Mouse (Mus musculus) neural tube, embryonic 11.5 days (tissue): ENCODE measurements around the gene Wfikkn2. TPM values are rescaled to one million over a fixed set of nuclear protein-coding genes. Genes with fewer than 3 reads are reported as not detected.

ENCODE experiments used
- ATAC-seq: fragments of 200-750 bp; cut with Nextera tagmentation; 2 replicates; pipeline ENCODE4 v1.8.0; 2017; ENCODE audit warnings: moderate number of reproducible peaks, mild to moderate bottlenecking, moderate TSS enrichment, moderate library complexity; ENCODE audit not compliant: insufficient read depth, low FRiP score, low TSS enrichment
- DNase-seq: peaks from one replicate; pipeline ENCODE4 v3.0.0-alpha.2; 2015; ENCODE audit warnings: low spot score
- H3K27ac ChIP-seq: fragments of 300-500 bp; sonication (generic); 2 replicates; pipeline ENCODE4 v1.5.1; 2014; ENCODE audit warnings: low read depth, mild to moderate bottlenecking, low read length
- H3K27me3 ChIP-seq: fragments of 300-500 bp; sonication (generic); 2 replicates; pipeline ENCODE4 v1.6.1; 2014; ENCODE audit warnings: mild to moderate bottlenecking, low read length, mixed read lengths; ENCODE audit not compliant: control insufficient read depth, insufficient read depth
- H3K36me3 ChIP-seq: fragments of 300-500 bp; sonication (generic); 2 replicates; pipeline ENCODE4 v1.6.1; 2014; ENCODE audit warnings: mild to moderate bottlenecking, low read length, moderate library complexity, mixed read lengths; ENCODE audit not compliant: control insufficient read depth, insufficient read depth
- H3K4me1 ChIP-seq: fragments of 300-500 bp; sonication (generic); 2 replicates; pipeline ENCODE4 v1.6.1; 2014; ENCODE audit warnings: low read length, mixed read lengths; ENCODE audit not compliant: control insufficient read depth, insufficient read depth
- H3K4me2 ChIP-seq: fragments of 300-500 bp; sonication (generic); 2 replicates; pipeline ENCODE4 v1.6.1; 2014; ENCODE audit warnings: low read depth, mild to moderate bottlenecking, moderate library complexity
- H3K4me3 ChIP-seq: fragments of 300-500 bp; sonication (generic); 2 replicates; pipeline ENCODE4 v1.5.1; 2014; ENCODE audit warnings: low read depth, low read length
- H3K9ac ChIP-seq: fragments of 300-500 bp; sonication (generic); 2 replicates; pipeline ENCODE4 v1.6.1; 2014; ENCODE audit warnings: mild to moderate bottlenecking, low read length
- H3K9me3 ChIP-seq: fragments of 300-500 bp; sonication (generic); 2 replicates; pipeline ENCODE4 v1.6.1; 2016; ENCODE audit warnings: low read length; ENCODE audit not compliant: control insufficient read depth
- WGBS: fragments of 180-500 bp; shearing (Covaris S2); extraction: QIAGEN DNeasy Blood & Tissue Kit; methylation state at CpG from one replicate; pipeline ENCODE4 v1.1.7; 2014; 5-methylcytosine and 5-hydroxymethylcytosine counted together
- polyA plus RNA-seq: library from polyadenylated mRNA; unstranded; fragments of >200 nt; fragmentation: Nextera tagmentation; extraction: Ambion mirVana; gene quantifications from 2 replicates; pipeline ENCODE4 v1.2.1, GENCODE M21; 2014

The Wfikkn2 gene
- polyA plus RNA-seq, 1 experiment from 2014 or later, result 1.2 TPM

- no peaks in the 10 kb centered on the region for H3K27me3 ChIP-seq
- no peaks in the 10 kb centered on the region for H3K4me1 ChIP-seq
- H3K4me3 ChIP-seq, result no peak overlapping the region
- no peak for ATAC-seq
- WGBS, result 73% methylated on average over 2 of the region's 2 CpGs
- H3K36me3 ChIP-seq, result no peaks in the 10 kb centered on the region
- no peak overlapping the region for H3K9ac ChIP-seq
- no peak for DNase-seq
- H3K27ac ChIP-seq, result no peak overlapping the region
- no peaks in the 10 kb centered on the region for H3K9me3 ChIP-seq
- H3K4me2 ChIP-seq, result no peak overlapping the region
Measured at GRCm38 (mm10) chr11:94193109-94193508, 52.7 kb downstream of the Wfikkn2 start.

DNA sequence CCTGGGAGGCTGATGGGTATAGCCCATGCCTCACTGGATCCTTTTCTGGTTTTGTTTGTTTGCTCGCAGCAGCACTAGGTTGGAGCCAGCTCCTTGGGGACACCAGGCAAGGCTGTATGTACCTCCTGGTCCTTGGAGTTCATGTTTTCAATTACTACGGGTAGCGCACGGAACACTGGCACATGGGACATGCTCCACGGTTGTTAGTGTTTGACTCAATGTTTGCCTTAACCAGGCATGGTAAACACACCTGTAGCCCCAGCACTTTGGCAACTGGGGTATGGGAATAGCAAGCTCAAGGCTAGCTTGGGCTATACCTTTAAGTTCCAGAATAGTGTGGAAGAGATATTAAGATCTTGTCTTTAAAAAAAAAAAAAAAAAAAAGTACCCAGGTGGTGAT, 55.1 kb downstream of the Wfikkn2 start:
- no peak for ATAC-seq
- no peak overlapping the region for H3K27ac ChIP-seq
- WGBS, result 94% methylated on average over 5 of the region's 5 CpGs

DNA sequence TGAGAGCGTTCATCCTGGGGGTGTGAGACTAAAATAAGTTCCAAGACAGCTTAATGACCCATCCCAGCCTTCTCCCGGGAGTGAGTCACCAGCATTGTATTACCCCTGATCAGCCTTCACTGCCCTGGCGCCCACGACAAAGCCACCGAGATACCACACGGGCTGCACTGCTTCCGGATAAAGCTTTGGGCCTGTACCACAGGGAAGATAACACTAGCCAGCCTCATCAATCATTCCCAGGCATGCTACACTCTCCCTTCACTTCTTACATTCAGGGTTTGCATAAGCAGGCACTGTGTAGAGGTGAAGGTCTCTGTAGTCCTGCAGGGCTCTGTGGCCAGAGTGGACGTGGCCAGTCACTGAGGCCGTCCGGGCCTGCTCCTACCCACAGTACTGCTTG, 56.2 kb downstream of the Wfikkn2 start:
- no peaks in the 10 kb centered on the region for H3K36me3 ChIP-seq
- WGBS, result 62% methylated on average over 10 of the region's 10 CpGs

More for the DNA sequence above, 55.1 kb downstream of the Wfikkn2 start:
- Histone ChIP-seq H3K4me3 (no peak overlapping the region), H3K4me2 (no peak overlapping the region), H3K9ac (no peak overlapping the region), H3K4me1 (no peaks in the 10 kb centered on the region), H3K9me3 (no peaks in the 10 kb centered on the region), H3K36me3 (no peaks in the 10 kb centered on the region), H3K27me3 (no peaks in the 10 kb centered on the region)
- DNase-seq, result no peak

More for the DNA sequence above, 56.2 kb downstream of the Wfikkn2 start:
- no peaks in the 10 kb centered on the region for H3K9me3 ChIP-seq
- H3K4me2 ChIP-seq, result no peak overlapping the region
- no peak for ATAC-seq
- DNase-seq, result no peak
- H3K4me1 ChIP-seq, result no peaks in the 10 kb centered on the region
- H3K9ac ChIP-seq, result no peak overlapping the region
- no peak overlapping the region for H3K4me3 ChIP-seq
- H3K27ac ChIP-seq, result no peak overlapping the region
- no peaks in the 10 kb centered on the region for H3K27me3 ChIP-seq

Other genes with a start within 250 kb of the Wfikkn2 start
- gene Spag9, start 249.9 kb downstream of the Wfikkn2 start, polyA plus RNA-seq, result 85.6 and 86.6 TPM in 2 replicates
- 33.3 and 35.6 TPM in 2 replicates for gene Tob1, start 34.6 kb downstream of the Wfikkn2 start, polyA plus RNA-seq
- gene Gm21885, start 35.9 kb upstream of the Wfikkn2 start, polyA plus RNA-seq, result 0.43 TPM in 1 of 2 replicates, not detected in the other
- gene Luc7l3, start 76.0 kb upstream of the Wfikkn2 start, polyA plus RNA-seq, result 114 and 116 TPM in 2 replicates
- 22.9 and 23.4 TPM in 2 replicates for gene Ankrd40, start 82.0 kb upstream of the Wfikkn2 start, polyA plus RNA-seq
- 0.60 and 1.2 TPM in 2 replicates for gene Abcc3, start 147.0 kb upstream of the Wfikkn2 start, polyA plus RNA-seq
- gene Cacna1g, start 228.2 kb upstream of the Wfikkn2 start, polyA plus RNA-seq, result 9.0 and 10.0 TPM in 2 replicates
- 0.23 TPM in 1 of 2 replicates, not detected in the other for gene Spata20, start 240.2 kb upstream of the Wfikkn2 start, polyA plus RNA-seq